Comparison of ENCODE assay signal across 7 mouse cellular contexts in genomic region chr11:95755137-95755536, GRCm38 (mm10). TPM values are rescaled to one million over a fixed set of nuclear protein-coding genes. Genes with fewer than 3 reads are reported as not detected.
DNase-seq lines count a peak whose midpoint lies in the region; ATAC-seq and TF ChIP-seq lines count a peak whose summit lies in the region.
"Not testable (repeated sequence)": the region's sequence is repeated elsewhere in the genome, so short reads cannot be mapped to it uniquely, and the experiment has no call there.

No protein-coding gene starts in this region.

- H3K4me1 ChIP-seq in CH12.LX (ENCODE audit: control insufficient read depth in 1 of 2, insufficient read depth in 2 of 2); ES-E14 (ENCODE audit: control insufficient read depth in 2 of 2, insufficient read depth in 2 of 2, low read length in 2 of 2, poor library complexity in 1 of 2); heart, adult 2 months (ENCODE audit: control insufficient read depth, insufficient read depth, low read length); kidney, postnatal 0 days (replicated peaks; ENCODE audit: insufficient read depth, low read length); liver, embryonic 14.5 days (replicated peaks; ENCODE audit: control insufficient read depth in 2 of 2, insufficient read depth in 2 of 2, low read length in 1 of 2); lung, postnatal 0 days (ENCODE audit: insufficient read depth, low read depth, low read length): not testable (repeated sequence)

- not testable (repeated sequence) for H3K27me3 ChIP-seq in CH12.LX (replicated peaks); heart, adult 2 months (ENCODE audit: control insufficient read depth, insufficient read depth, low read length); kidney, postnatal 0 days (ENCODE audit: insufficient read depth, low read length); liver, embryonic 14.5 days (ENCODE audit: control insufficient read depth, insufficient read depth, low read length); lung, postnatal 0 days (replicated peaks; ENCODE audit: insufficient read depth, low read length)

- not testable (repeated sequence) for DNase-seq in CH12.LX (ENCODE audit: extremely low read depth); ES-E14 (ENCODE audit: low read depth, low spot score); gastrocnemius, adult 2 months; heart, adult 2 months; kidney, postnatal 0 days (ENCODE audit: low spot score); liver, embryonic 14.5 days (ENCODE audit: low read depth in 3 of 3, low spot score in 3 of 3); lung, postnatal 0 days (ENCODE audit: low spot score)

- peak in 1 of 2 experiments; percentile 34; a peak in 2 of 4 replicates for TF ChIP-seq CTCF in CH12.LX (conservative IDR thresholded peaks at IDR 0.05 in 1 of 2, IDR thresholded peaks at IDR 0.05 in 1 of 2; ENCODE audit: low read depth in 2 of 2, low read length in 2 of 2)
- TF ChIP-seq CTCF in gastrocnemius, adult 2 months (IDR thresholded peaks at IDR 0.05): peak; percentile 10; the same call in 1 of the 2 replicates
- peak; percentile 33 for TF ChIP-seq CTCF in heart, adult 2 months (IDR thresholded peaks at IDR 0.05)
- TF ChIP-seq CTCF in kidney, postnatal 0 days (IDR thresholded peaks at IDR 0.05; ENCODE audit: low read depth): peak; percentile 26
- TF ChIP-seq CTCF in liver, embryonic 14.5 days (IDR thresholded peaks at IDR 0.05; ENCODE audit: low read depth): peak; percentile 44
- TF ChIP-seq CTCF in lung, postnatal 0 days (IDR thresholded peaks at IDR 0.05): peak; percentile 9; the same call in 1 of the 2 replicates

- not testable (repeated sequence) for TF ChIP-seq EP300 in CH12.LX (IDR thresholded peaks at IDR 0.05; ENCODE audit: low read length); heart, adult 2 months (IDR thresholded peaks at IDR 0.05; ENCODE audit: insufficient read depth, low read depth, low read length); liver, embryonic 14.5 days (IDR thresholded peaks at IDR 0.05; ENCODE audit: low read depth); lung, postnatal 0 days (IDR thresholded peaks at IDR 0.05)

- TF ChIP-seq POLR2A in CH12.LX (IDR thresholded peaks at IDR 0.05; ENCODE audit: low read depth, low read length); heart, adult 2 months (IDR thresholded peaks at IDR 0.05; ENCODE audit: insufficient read depth, low read depth, low read length): not testable (repeated sequence)

- H3K36me3 ChIP-seq in CH12.LX (replicated peaks in 1 of 2; ENCODE audit: control insufficient read depth in 1 of 2, insufficient read depth in 1 of 2, low read length in 1 of 2) (peaks cover 16 to 77% of the 10 kb centered on the region in 2 experiments), ES-E14 (ENCODE audit: control insufficient read depth, insufficient read depth, low read length, poor library complexity, severe bottlenecking) (peaks cover 18% of the 10 kb centered on the region)
- not testable (repeated sequence) for H3K36me3 ChIP-seq in heart, adult 2 months (ENCODE audit: control insufficient read depth, insufficient read depth, low read length); liver, embryonic 14.5 days (replicated peaks; ENCODE audit: control insufficient read depth, insufficient read depth, low read depth)
- H3K36me3 ChIP-seq in kidney, postnatal 0 days (ENCODE audit: insufficient read depth, low read length): peaks cover 15% of the 10 kb centered on the region; the same call in 1 of the 2 replicates
- H3K36me3 ChIP-seq in lung, postnatal 0 days (ENCODE audit: insufficient read depth, low read length): peaks cover 14% of the 10 kb centered on the region; the same call in 1 of the 2 replicates

- H3K9ac ChIP-seq in CH12.LX (ENCODE audit: insufficient read depth, low read depth); ES-E14 (ENCODE audit: insufficient read depth, low read depth, low read length, poor library complexity, severe bottlenecking); heart, adult 2 months (ENCODE audit: low read depth, low read length); kidney, postnatal 0 days (ENCODE audit: low read depth, low read length); liver, embryonic 14.5 days (replicated peaks); lung, postnatal 0 days (replicated peaks; ENCODE audit: low read depth): not testable (repeated sequence)

- H3K9me3 ChIP-seq in CH12.LX (replicated peaks; ENCODE audit: low read length); ES-E14 (ENCODE audit: control insufficient read depth, insufficient read depth, low read depth, low read length); kidney, postnatal 0 days (replicated peaks; ENCODE audit: low read length); liver, embryonic 14.5 days (ENCODE audit: control insufficient read depth, low read length); lung, postnatal 0 days (ENCODE audit: low read length): not testable (repeated sequence)

- peak; percentile 10 for TF ChIP-seq RAD21 in CH12.LX (IDR thresholded peaks at IDR 0.05; ENCODE audit: low read depth, low read length)

- 93% methylated on average over 4 of the region's 4 CpGs for WGBS in heart, adult 2 months
- WGBS in kidney, postnatal 0 days: 85% methylated on average over 4 of the region's 4 CpGs
- 78% methylated on average over 4 of the region's 4 CpGs for WGBS in liver, embryonic 14.5 days (ENCODE audit: insufficient replicate concordance)
- WGBS in lung, postnatal 0 days: 98% methylated on average over 4 of the region's 4 CpGs

- in situ Hi-C loops in CH12.LX (cut with MboI; ENCODE audit: low pct_ligation_motif_present, low pct_unique_long_range_greater_than_20kb, low sequenced_read_pairs): loop anchor here (10.0 kb wide), 1 partner anchor 210 kb away; no protein-coding TSS in a partner anchor
- in situ Hi-C loops in ES-E14 (cut with MboI; ENCODE audit: low sequenced_read_pairs in 2 of 2, unreplicated experiment in 2 of 2): not testable (repeated sequence)

- dilution Hi-C loops in CH12.LX (cut with MboI; ENCODE audit: extremely low pct_ligation_motif_present, extremely low pct_unique_long_range_greater_than_20kb, low sequenced_read_pairs): not testable (repeated sequence)

- not testable (repeated sequence) for H3K79me2 ChIP-seq in CH12.LX (replicated peaks; ENCODE audit: control insufficient read depth, extremely low read depth, insufficient read depth, poor library complexity, severe bottlenecking); heart, adult 2 months (replicated peaks; ENCODE audit: control insufficient read depth, insufficient read depth, low read length)

- not testable (repeated sequence) for H3K4me3 ChIP-seq in CH12.LX (replicated peaks in 1 of 3; ENCODE audit: low read depth in 2 of 3, low read length in 2 of 3, poor library complexity in 1 of 3); ES-E14 (ENCODE audit: insufficient read depth in 1 of 2, low read depth in 1 of 2, low read length in 2 of 2, poor library complexity in 1 of 2, severe bottlenecking in 1 of 2); gastrocnemius, adult 2 months; heart, adult 2 months; kidney, postnatal 0 days (replicated peaks; ENCODE audit: low read depth, low read length); liver, embryonic 14.5 days (ENCODE audit: insufficient read depth in 1 of 2, low read depth in 2 of 2, low read length in 2 of 2); lung, postnatal 0 days (ENCODE audit: low read depth, low read length)

- ATAC-seq in kidney, postnatal 0 days (replicated peaks; ENCODE audit: low FRiP score, low read depth); liver, embryonic 14.5 days (ENCODE audit: insufficient read depth); lung, postnatal 0 days: not testable (repeated sequence)

- not testable (repeated sequence) for H3K4me2 ChIP-seq in CH12.LX (ENCODE audit: insufficient read depth, low read depth, poor library complexity, severe bottlenecking); kidney, postnatal 0 days (ENCODE audit: low read length); liver, embryonic 14.5 days (ENCODE audit: low read depth); lung, postnatal 0 days (replicated peaks; ENCODE audit: low read depth, low read length)

- intact Hi-C loops in gastrocnemius, adult 2 months (cut with DNase I); heart, adult 2 months (cut with DNase I): not testable (repeated sequence)

- H3K27ac ChIP-seq in CH12.LX (ENCODE audit: insufficient read depth, low read depth); ES-E14 (ENCODE audit: insufficient read depth, low read depth, low read length, poor library complexity, severe bottlenecking); gastrocnemius, adult 2 months; heart, adult 2 months; kidney, postnatal 0 days; liver, embryonic 14.5 days; lung, postnatal 0 days (ENCODE audit: low read length): not testable (repeated sequence)

RNA-seq across cellular contexts. Expression of gene B130006D01Rik, which starts 31.8 kb away (rescaled TPM):
- total RNA-seq in CH12.LX (2012; rRNA removed) (0.38 TPM in 2 replicates), CH12.LX (2014; rRNA removed) (0.15 and 0.23 TPM in 2 replicates), ES-E14 (2012; rRNA removed) (1.5 and 3.0 TPM in 2 replicates)
- polyA plus RNA-seq in CH12.LX (2012; ENCODE audit: insufficient read length, low read depth): 0.10 TPM in 1 of 2 replicates, not detected in the other
- total RNA-seq in gastrocnemius, adult 2 months (2021): under 1 TPM; 0.28 to 0.45 TPM
- under 1 TPM; 0.26 to 0.30 TPM for total RNA-seq in heart, adult 2 months (2021)
- 0.06 and 0.15 TPM in 2 replicates for polyA plus RNA-seq in heart, adult 2 months (2012; rRNA removed)
- 0.22 and 0.42 TPM in 2 replicates for polyA plus RNA-seq in kidney, postnatal 0 days (2015; fragmentation: Nextera tagmentation; extraction: Ambion mirVana)
- 0.09 and 0.11 TPM in 2 replicates for polyA plus RNA-seq in liver, embryonic 14.5 days (2012; rRNA removed)
- polyA plus RNA-seq in liver, embryonic 14.5 days (2014; fragmentation: Nextera tagmentation; extraction: Ambion mirVana): 0.25 and 0.27 TPM in 2 replicates
- 0.42 and 0.61 TPM in 2 replicates for polyA plus RNA-seq in lung, postnatal 0 days (2015; fragmentation: Nextera tagmentation; extraction: Ambion mirVana)

RNA-seq across cellular contexts. Expression of gene Zfp652, which starts 42.7 kb away (rescaled TPM):
- total RNA-seq in CH12.LX (2012; rRNA removed) (6.2 and 6.3 TPM in 2 replicates), CH12.LX (2014; rRNA removed) (3.0 and 3.5 TPM in 2 replicates), ES-E14 (2012; rRNA removed) (26.9 and 47.0 TPM in 2 replicates)
- polyA plus RNA-seq in CH12.LX (2012; ENCODE audit: insufficient read length, low read depth): 9.4 and 9.8 TPM in 2 replicates
- total RNA-seq in gastrocnemius, adult 2 months (2021): 100 to 1,000 TPM in 1 of 2 experiments, 10 to 100 TPM in 1; 94.6 to 110 TPM
- total RNA-seq in heart, adult 2 months (2021): 10 to 100 TPM; 47.6 to 54.4 TPM
- polyA plus RNA-seq in heart, adult 2 months (2012; rRNA removed): 16.1 and 22.3 TPM in 2 replicates
- polyA plus RNA-seq in kidney, postnatal 0 days (2015; fragmentation: Nextera tagmentation; extraction: Ambion mirVana): 14.8 and 17.1 TPM in 2 replicates
- 5.3 and 5.4 TPM in 2 replicates for polyA plus RNA-seq in liver, embryonic 14.5 days (2012; rRNA removed)
- 3.2 and 3.7 TPM in 2 replicates for polyA plus RNA-seq in liver, embryonic 14.5 days (2014; fragmentation: Nextera tagmentation; extraction: Ambion mirVana)
- 18.5 and 19.6 TPM in 2 replicates for polyA plus RNA-seq in lung, postnatal 0 days (2015; fragmentation: Nextera tagmentation; extraction: Ambion mirVana)
